Mouse (Mus musculus) regulatory T cell (primary cell): ENCODE data around the gene Gp1ba.

Experiments used
- in situ Hi-C: fragments of 300-600 bp; cut with MboI, MseI; formaldehyde crosslinking; loops from one replicate; pipeline ENCODE4 v1.15.1; 2025; ENCODE audit warnings: high pct_unique_total_duplicates

Gene Gp1ba

DNA sequence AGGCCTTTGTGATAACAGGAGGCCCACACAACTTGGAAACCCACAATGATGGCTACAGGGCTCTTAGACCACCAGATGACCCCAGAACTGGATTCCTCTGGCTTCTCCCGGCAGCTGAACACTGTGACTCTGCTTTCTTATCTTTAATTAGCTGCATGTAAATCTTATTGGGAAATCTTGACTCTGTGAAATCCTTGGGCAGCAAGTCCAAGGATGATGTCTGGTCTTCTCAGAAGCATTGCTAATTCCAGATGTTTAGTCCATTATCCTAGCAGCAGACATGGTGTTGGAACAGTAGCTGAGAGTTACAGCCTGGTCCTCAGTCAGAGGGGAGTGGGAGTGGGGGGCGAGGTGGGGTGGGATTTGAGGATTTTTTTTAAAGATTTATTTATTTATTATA is 10.5 kb upstream of the Gp1ba start:
- in situ Hi-C loops: no loop called here

DNA sequence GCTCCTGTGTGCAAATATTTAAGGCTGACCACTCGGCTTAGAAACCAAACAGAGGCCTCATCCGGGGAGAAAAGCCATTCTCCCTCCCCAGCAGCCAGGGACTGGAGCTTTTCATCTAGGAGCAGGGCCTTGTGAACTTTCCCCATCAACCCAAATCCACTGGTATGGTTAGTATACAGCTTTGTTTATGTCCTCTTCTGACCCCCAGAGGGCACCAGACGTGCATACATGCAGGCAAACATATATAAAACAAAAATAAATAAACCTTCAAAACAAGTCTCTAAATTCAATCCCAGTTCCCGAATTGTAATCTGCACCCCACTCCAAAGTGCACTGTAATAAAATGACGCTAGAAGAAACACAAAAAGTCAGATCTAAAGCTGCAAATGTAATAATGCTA is 9.4 kb upstream of the Gp1ba start:
- in situ Hi-C loops: no loop called here

DNA sequence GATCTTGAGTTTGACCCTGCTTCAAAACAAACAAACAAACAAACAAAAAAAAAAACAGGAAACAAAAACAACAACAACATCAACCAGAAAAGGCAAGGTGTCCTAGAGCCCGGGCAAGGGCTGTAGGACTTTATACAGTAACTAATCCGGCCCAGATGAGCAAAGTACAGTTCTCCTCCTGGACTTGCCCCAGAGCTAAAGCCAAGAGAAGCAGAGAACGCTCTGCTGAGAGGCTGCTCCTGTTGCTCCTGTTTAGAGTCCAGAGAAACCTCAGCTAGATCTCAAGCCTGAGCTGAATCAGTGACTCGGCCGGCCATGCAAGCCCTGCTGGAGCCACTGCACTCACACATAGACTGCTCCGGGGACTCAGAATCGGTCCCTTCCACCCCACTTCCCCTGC is 8.8 kb upstream of the Gp1ba start:
- in situ Hi-C loops: loop anchor here (5.0 kb wide), 1 partner anchor 127 kb away; no protein-coding TSS in a partner anchor

DNA sequence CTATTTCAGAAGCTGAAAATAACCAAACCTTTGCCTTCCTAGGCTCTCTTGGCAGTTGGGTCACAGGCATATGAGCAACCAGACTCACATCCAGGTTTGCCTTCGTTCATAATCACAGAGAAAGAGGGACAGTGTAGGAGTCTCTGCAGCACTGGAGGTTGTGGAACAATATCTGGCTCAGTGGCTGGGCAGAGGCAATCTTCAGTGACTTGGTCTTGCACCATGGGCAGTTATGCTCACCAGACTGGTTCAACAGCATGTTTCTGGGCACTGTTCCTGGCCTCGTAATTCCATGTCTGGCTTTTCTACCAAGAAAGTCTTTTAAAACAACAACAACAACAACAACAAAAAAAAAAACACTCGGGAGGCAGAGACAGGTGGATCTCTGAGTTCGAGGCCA is 3.3 kb upstream of the Gp1ba start:
- in situ Hi-C loops: no loop called here

DNA sequence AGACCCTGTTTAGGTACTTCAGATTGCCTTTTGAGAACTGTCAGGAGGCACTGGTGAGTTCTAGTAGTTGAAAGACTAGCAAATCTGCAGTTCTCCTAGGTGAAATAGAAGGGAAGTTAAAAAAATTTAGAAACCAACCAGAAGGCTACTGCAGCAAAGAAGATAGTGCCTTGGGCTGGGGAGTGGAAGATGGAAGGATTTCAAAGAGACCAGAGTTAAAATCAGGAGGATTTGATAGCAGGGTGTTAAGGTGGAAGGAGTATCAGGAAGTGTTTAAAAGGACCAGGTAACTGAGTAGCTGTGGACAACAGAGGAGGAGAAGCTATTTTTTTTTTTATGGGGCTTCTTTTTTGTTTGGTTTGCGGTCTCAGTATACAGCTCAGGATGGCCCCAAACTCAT is 1.2 kb upstream of the Gp1ba start:
- in situ Hi-C loops: no loop called here

DNA sequence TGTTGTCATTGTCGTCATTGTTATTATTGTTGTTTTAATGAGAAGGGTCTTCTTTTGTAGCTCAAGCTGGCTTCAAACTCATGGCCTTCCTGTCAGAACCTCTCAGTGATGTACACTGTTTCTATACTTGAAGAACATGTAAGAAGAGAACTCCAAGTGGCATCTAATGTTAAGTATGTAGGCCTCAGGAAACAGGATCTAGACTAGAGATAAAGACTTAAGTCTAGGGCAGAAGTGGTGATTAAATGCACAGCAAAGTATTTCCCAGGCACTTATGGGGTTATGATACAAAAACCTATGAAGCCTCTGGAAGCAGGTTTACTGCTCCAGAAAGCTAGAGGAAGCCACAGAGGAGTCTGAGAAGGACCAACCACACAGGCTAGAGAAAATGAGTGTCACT is 629 bp upstream of the Gp1ba start:
- in situ Hi-C loops: no loop called here

DNA sequence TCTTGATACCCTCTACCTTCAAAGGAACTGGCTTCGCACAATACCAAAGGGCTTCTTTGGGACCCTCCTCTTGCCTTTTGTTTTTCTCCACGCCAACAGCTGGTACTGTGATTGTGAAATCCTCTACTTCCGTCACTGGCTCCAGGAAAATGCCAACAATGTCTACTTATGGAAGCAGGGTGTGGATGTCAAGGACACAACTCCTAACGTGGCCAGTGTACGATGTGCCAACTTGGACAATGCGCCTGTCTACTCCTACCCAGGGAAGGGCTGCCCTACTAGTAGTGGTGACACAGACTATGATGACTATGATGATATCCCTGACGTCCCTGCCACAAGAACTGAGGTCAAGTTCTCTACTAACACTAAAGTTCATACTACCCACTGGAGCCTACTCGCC is 1.1 kb downstream of the Gp1ba start:
- in situ Hi-C loops: no loop called here

DNA sequence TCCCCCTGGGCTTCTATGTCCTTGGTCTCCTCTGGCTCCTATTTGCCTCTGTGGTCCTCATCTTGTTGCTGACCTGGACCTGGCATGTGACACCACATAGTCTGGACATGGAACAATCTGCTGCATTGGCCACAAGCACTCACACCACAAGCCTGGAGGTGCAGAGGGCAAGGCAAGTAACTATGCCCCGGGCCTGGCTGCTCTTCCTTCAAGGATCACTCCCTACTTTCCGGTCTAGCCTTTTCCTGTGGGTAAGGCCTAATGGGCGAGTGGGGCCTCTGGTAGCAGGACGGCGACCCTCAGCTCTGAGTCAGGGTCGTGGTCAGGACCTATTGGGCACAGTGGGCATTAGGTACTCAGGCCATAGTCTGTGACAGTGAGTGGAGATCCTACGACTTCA is 2.3 kb downstream of the Gp1ba start:
- in situ Hi-C loops: no loop called here

DNA sequence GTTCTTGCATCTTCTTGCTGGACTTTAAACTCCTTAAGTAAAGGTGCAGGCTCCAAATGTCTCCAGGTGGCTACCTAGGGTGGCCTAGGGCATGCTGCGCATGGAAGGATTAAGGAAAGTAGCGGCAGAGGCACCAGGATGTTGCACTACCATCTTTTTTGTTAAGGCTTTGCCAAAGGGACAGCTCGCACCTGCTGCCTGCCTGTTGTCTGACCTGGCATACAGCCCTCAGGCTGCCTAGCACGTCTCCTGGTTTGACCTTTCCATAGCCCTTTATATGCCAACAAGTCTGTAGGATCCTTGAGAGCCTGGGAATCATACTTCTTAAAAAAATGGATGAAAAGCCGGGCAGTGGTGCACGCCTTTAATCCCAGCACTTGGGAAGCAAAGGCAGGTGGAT is 4.1 kb downstream of the Gp1ba start:
- in situ Hi-C loops: no loop called here

DNA sequence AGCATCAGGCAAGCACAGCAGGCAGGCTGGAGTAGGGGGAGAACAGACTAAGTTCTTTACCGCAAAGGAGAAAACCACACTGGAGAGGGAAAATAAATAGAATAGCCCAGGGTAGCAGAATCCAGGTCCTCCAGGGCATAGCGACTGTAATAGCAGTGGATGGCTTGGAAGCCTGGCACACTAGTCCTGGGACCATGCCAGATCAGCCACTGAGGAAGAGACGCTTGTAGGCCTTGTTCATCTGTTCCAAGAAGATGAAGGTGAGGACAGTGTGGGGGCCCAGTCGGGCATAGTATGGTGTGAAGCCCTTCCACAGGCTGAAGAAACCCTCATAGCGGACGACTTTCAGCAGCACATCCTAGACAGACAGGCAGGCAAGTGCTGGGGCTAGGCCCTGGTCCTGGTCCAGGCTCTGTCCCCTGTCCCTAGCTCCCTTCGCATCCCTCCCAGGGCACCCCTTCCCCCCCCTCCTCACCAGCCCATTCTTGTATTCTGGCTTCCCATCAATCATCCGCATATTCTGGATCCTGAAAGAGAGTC is 5.7 kb downstream of the Gp1ba start:
- in situ Hi-C loops: loop anchor here (5.0 kb wide), 1 partner anchor 977 kb away; the partner anchor contains the start of gene Cd68

DNA sequence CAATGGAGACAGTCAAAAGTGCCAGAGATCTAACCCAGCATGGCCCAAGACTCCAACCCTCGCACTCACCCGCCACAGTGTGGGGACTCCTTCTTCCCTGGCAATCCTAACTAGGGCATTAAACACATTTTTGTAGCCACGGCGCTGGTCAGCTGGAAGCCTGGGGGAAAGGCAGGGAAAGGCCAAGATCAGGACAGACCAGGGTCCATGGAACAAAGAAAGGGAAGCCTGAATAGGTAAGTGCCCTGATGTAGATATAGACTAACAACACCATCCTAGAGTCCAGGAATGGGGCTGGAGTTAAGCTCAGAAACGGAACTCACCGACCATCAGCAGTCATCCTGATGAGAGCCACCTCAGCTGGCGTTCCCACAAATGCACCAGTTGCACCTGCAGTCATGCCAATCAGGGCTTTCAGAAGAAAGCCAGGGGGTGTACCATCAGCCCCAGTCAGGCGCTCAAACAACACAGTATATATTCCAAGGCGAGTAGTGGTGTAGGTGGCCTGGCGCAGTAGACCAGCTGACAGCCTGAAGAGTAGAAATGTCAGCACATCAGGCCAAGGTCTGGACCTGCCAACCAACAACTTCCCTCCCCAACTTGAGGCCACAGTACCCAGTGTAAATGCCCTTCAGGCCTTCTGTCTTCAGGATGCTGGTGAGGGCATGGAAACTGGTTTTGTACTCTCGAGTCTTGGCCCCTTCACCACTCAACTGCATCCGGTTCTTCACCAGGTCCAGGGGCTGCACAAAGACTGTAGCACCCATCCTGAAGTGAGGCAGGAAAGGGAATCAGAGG is 6.7 kb downstream of the Gp1ba start:
- in situ Hi-C loops: loop anchor here (5.0 kb wide), 1 partner anchor 978 kb away; the partner anchor contains the start of gene Cd68

DNA sequence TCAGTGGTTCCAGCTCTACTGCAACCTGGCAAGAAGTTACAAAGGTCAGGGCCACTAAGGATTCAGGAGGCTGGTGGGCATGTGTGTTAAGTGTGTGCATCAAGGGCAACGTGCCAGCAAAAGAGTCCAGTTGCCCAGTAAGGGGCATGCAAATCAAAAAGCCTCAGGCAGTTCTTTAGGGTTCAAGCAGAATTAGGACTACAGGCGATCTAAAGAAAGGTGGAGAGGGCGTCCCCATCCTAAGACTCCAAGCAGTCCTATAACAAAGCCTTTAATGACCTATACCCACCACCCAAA is 7.3 kb downstream of the Gp1ba start:
- in situ Hi-C loops: loop anchor here (5.0 kb wide), 1 partner anchor 979 kb away; the partner anchor contains the start of gene Cd68

DNA sequence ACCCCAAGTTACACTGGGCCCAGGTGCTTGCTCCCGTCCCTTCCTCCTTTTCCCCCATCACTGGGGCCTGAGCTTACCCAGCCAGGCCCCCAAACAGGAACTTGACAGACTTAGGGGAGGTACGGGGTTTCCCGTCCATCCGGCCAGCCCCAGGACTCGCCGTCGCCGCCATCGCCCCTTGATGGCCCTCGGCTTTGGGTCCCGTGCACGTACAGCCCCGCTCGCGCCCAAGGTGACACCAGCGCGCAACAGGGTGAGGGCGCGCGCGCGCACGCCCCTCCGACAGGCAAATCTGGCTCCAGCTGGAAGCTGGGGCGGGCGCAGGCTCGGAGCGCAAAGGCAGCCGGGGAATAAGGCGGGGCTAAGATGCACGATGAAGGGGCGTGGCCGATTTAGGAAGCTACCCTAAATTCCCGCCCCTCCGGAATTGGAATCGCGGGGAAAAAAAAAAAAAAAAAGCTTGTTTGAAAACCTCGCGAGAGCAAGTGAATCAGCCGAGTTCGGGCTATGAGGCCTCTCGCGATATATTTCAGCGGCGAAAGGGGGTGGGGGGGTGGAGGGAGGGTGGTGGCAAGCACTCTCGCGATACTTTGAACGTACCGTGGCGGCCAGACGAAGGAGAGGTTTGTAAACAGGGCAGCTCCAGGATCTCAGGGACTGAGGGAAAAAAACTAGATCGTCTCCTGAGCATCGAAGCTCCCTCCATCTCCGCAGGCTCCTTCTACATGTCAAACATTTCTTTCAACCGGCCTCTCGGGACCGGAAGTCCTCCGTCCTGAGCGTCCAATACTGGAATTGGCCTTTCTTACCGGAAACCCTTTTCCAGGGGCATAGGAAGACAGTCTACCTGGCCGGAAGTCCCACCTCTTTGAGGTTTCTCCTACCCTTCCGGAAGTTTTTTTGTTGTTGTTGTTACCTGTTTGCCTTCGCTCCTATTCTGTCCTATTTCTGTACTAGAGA is 8.0 kb downstream of the Gp1ba start, which contains the start of the genes Rnf167 and Slc25a11:
Gene Rnf167 (plus strand): TSS at position 545 of the 960 bp plus-strand sequence.
Gene Slc25a11 (minus strand): TSS at position 789 of the 960 bp plus-strand sequence.
- in situ Hi-C loops: loop anchor here (5.0 kb wide), 1 partner anchor 980 kb away; the partner anchor contains the start of gene Cd68

DNA sequence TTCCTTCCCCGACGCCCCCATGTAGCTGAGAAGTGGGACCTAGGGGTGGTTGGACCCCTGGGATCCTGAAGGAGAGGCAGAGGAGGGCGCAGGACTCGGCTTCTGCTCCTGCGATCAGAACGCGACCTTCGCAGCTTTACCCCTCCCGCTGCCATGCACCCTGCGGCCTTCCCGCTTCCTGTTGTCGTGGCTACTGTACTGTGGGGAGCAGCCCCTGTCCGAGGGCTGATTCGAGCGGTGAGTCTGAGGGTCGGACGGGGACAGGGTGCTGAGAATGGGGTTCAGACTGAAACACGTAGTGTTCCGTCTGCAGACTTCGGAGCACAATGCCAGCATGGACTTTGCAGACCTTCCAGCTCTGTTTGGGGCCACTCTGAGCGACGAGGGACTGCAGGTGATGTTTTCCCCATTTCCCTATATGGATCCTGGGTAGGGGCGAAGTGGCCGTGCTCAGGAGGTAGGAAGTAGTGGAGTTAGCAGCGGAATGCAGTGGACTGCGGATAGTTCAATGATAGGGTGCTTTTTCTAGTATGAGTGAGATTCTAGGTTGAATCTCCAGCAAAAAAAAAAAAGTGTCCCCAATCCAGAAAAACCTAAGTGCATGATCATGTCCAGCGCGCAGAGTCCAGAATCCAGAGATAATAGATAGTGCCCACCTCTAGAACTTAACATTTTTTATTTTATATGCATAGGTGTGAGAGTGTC is 8.9 kb downstream of the Gp1ba start:
- in situ Hi-C loops: loop anchor here (5.0 kb wide), 1 partner anchor 981 kb away; the partner anchor contains the start of gene Cd68

DNA sequence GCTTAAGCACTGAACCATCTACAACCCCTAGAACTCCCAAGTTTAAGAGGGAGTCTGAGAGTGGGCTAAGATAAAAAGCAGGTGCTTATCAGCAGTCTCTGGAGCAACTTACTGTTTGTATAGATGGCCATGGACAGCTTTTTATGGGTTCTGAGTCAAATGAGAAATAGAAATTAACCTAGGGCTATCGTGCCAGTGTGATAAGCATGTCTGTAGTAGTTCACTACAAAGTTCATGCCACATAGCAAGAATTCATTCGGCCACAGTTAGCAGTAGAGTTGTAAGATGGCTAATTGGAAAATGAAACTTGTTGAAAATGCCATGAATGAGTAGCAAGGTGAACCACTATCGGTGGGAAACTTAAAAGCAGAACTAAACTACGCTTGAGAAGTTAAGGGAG is 9.6 kb downstream of the Gp1ba start:
- in situ Hi-C loops: loop anchor here (5.0 kb wide), 1 partner anchor 981 kb away; the partner anchor contains the start of gene Cd68

DNA sequence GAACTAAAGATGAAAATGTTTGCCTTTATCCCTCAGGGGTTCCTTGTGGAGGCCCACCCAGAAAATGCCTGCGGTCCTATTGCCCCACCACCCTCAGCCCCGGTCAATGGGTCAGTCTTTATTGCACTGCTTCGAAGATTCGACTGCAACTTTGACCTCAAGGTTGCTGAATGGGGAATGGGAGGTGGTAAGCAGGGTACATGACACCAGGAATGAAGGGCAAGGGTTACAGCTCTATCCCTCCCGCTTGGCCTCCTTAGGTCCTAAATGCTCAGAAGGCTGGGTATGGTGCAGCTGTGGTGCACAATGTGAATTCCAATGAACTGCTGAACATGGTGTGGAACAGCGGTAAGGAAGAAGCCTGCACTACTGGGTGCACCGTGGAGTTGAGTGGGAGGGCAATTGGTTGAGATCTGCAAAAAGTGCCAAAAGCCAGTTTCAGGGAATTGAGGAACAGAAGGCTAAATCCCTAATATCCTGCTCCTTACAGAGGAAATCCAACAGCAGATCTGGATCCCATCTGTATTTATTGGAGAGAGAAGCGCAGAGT is 10.3 kb downstream of the Gp1ba start:
- in situ Hi-C loops: loop anchor here (5.0 kb wide), 1 partner anchor 982 kb away; the partner anchor contains the start of gene Cd68

DNA sequence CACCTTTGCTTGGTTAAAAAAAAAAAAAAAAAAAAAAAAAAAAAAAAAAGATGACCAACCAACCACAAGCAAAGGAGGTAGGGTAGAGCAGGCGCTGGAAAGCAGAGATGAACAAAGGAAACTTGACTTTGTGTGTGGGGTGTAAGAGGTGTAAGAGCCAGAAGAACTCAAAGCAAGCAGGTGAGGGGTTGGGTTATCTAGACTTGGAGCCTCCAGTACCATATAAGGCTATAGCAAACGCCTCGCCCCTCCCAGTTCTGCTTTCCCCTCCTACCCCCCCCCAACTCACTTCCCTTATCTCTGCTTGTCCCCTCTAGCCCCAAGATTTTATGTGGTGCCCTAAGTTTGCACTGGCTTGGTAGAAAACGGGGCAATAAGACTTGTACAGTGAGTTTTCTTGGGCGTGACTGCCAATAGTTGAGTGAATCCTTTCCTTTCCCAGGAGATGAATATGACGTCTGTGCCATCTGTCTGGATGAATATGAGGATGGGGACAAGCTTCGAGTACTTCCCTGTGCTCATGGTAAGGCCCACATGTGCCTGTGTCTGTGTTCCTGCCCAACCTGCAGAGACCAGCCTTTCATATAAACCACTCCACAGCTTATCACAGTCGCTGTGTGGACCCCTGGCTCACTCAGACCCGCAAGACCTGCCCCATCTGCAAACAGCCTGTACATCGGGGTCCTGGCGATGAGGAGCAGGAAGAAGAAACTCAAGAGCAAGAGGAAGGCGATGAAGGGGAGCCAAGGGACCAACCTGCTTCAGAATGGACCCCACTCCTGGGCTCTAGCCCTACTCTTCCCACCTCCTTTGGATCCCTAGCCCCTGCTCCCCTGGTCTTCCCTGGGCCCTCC is 11.6 kb downstream of the Gp1ba start:
- in situ Hi-C loops: loop anchor here (5.0 to 25.0 kb wide), 2 partner anchors 52 to 1238 kb away; partner anchors contain the start of genes Inca1, Kdm6b and Kif1c

DNA sequence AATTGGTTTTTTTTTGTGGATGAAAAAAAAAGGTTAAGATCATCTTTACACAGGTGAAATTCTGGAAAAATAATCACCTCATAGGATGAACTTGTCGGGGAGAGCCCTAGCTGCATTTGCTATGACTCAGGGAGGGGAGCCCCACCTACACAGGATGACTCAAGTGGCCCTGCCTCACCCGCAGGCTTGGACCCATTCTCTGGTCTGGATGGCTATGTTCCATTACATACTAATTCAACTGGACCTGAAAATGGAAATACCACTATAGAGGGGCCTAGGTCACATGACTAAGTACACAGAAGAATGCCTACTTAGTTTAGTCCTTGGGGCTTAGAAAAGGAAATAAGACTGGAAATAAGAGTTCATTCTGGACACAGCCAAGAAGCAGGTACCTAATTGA is 12.5 kb downstream of the Gp1ba start:
- in situ Hi-C loops: loop anchor here (5.0 to 25.0 kb wide), 2 partner anchors 51 to 1239 kb away; partner anchors contain the start of genes Inca1, Kdm6b and Kif1c

DNA sequence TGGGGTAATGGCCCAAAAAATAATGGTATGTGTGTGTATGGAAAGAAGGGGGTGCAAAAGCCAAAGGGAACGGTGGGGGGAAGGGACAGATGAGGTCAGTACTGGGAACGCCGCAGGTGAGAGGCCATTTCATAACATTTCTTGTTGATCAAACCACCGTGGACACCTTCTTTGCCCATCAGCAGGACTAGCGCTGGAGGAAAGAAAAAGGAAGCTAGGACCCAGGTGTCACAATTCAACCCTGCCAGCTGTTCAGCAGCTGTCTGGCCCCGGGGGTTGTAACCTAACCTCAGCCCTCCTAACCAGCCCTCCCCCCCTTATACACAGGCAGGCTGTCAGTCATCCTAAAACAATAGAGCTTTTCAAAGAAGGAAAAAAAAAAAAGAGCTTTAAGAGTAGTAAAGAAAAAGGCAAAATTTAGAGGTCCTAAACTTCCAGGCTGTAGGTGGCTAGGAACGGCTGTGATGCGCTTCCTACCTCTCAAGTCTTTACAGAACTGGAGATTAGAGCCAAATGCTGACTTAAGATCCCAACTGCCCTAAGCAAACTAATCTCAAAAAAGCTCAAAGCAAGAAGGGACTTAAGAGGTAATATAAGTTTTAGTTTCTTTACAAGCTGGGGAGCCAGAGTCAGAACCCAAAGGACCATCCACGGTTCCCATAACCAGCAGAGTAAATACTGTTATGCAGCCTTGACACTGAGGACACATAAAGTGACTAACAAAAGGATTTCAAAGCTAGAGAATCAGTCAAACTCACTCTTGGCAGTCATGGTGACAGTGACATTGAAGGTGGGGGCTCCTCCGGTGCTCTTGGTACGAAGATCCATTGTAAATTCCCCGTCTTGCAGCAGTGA is 13.3 kb downstream of the Gp1ba start:
- in situ Hi-C loops: loop anchor here (5.0 to 25.0 kb wide), 2 partner anchors 50 to 1240 kb away; partner anchors contain the start of genes Inca1, Kdm6b and Kif1c
